Mouse (Mus musculus) neutrophil, adult 83 days (primary cell): Measurements from ENCODE around the gene Olfr9. TPM values are rescaled to one million over a fixed set of nuclear protein-coding genes. Genes with fewer than 3 reads are reported as not detected.

Experiments used
- total RNA-seq, 2 experiments: library from RNA; stranded (reverse); gene quantifications; one replicate each; pipeline ENCODE4 v1.2.4; 2023

Olfr9 gene
- total RNA-seq = not detected

GRCm38 (mm10) chr10:128989131-128989530 lies at the start of gene Olfr9:
Gene Olfr9 (plus strand): TSS chr10:128989431.

GRCm38 (mm10) chr10:128960590-128961584 lies 28.3 kb upstream of the Olfr9 start, which contains the start of gene Mettl7b:
Gene Mettl7b (minus strand): TSS chr10:128960988.

GRCm38 (mm10) chr10:129010288-129010841 lies 21.1 kb downstream of the Olfr9 start, which contains the start of gene Olfr763:
Gene Olfr763 (plus strand): TSS chr10:129010791.

GRCm38 (mm10) chr10:129039796-129040195 lies 50.6 kb downstream of the Olfr9 start, which contains the start of gene Olfr764-ps1:
Gene Olfr764-ps1 (minus strand): TSS chr10:129039896.

Other genes starting within 250 kb of the Olfr9 start
- 10 to 100 TPM; 42.5 to 51.0 TPM for gene Dgka, start 244.6 kb upstream of the Olfr9 start, total RNA-seq
- 10 to 100 TPM; 18.2 to 22.3 TPM for gene Pym1, start 241.5 kb upstream of the Olfr9 start, total RNA-seq
- gene Mmp19, start 198.5 kb upstream of the Olfr9 start, total RNA-seq = 1 to 10 TPM; 6.6 to 7.3 TPM
- 10 to 100 TPM; 59.8 to 65.1 TPM for gene Dnajc14, start 185.4 kb upstream of the Olfr9 start, total RNA-seq
- 1 to 10 TPM; 5.7 to 6.5 TPM for gene Tmem198b, start 185.1 kb upstream of the Olfr9 start, total RNA-seq
- 10 to 100 TPM; 34.9 to 38.9 TPM for gene Sarnp, start 172.1 kb upstream of the Olfr9 start, total RNA-seq
- 10 to 100 TPM; 20.5 to 25.1 TPM for gene Ormdl2, start 167.8 kb upstream of the Olfr9 start, total RNA-seq
- gene Gdf11, start 97.7 kb upstream of the Olfr9 start, total RNA-seq = under 1 TPM in 1 of 2 experiments, not detected in 1; 0.13 TPM
- 100 to 1,000 TPM; 136 to 156 TPM for gene Cd63, start 88.4 kb upstream of the Olfr9 start, total RNA-seq
- gene Rdh5, start 66.5 kb upstream of the Olfr9 start, total RNA-seq = 1 to 10 TPM; 3.2 to 6.0 TPM
- 10 to 100 TPM; 80.0 to 90.6 TPM for gene Bloc1s1, start 65.4 kb upstream of the Olfr9 start, total RNA-seq
- under 1 TPM in 1 of 2 experiments, not detected in 1; 0.09 TPM for gene Itga7, start 55.6 kb upstream of the Olfr9 start, total RNA-seq
- not detected for gene Mettl7b, start 28.4 kb upstream of the Olfr9 start, total RNA-seq
- gene Olfr763, start 21.4 kb downstream of the Olfr9 start, total RNA-seq = not detected
- not detected for gene Olfr764-ps1, start 50.5 kb downstream of the Olfr9 start, total RNA-seq
- not detected for gene Olfr765, start 60.6 kb downstream of the Olfr9 start, total RNA-seq
- not detected for gene Olfr766-ps1, start 79.5 kb downstream of the Olfr9 start, total RNA-seq
- not detected for gene Olfr767, start 93.5 kb downstream of the Olfr9 start, total RNA-seq
- not detected for gene Olfr768, start 109.9 kb downstream of the Olfr9 start, total RNA-seq
- not detected for gene Olfr769, start 128.4 kb downstream of the Olfr9 start, total RNA-seq
- gene Olfr770, start 149.6 kb downstream of the Olfr9 start, total RNA-seq = not detected
- gene Olfr771, start 175.3 kb downstream of the Olfr9 start, total RNA-seq = not detected
- not detected for gene Olfr772, start 188.5 kb downstream of the Olfr9 start, total RNA-seq
- gene Olfr773, start 198.0 kb downstream of the Olfr9 start, total RNA-seq = not detected
- not detected for gene Olfr774, start 246.8 kb downstream of the Olfr9 start, total RNA-seq